Mouse (Mus musculus) stomach, embryonic 14.5 days (tissue): ENCODE data around the gene Rnf213. TPM values are rescaled to one million over a fixed set of nuclear protein-coding genes. Genes with fewer than 3 reads are reported as not detected.
"Not testable (repeated sequence)": the region's sequence is repeated elsewhere in the genome, so short reads cannot be mapped to it uniquely, and the experiment has no call there.

Experiments
- ATAC-seq: fragments of 200-750 bp; cut with Nextera tagmentation; 2 replicates; pipeline ENCODE4 v1.8.0; 2017; ENCODE audit warnings: low read depth, moderate TSS enrichment; ENCODE audit not compliant: insufficient number of reproducible peaks, insufficient read depth, low FRiP score
- H3K27ac ChIP-seq: fragments of 300-500 bp; sonication (generic); 2 replicates; pipeline ENCODE4 v1.5.1; 2014; ENCODE audit warnings: mild to moderate bottlenecking, low read length, moderate library complexity, mixed read lengths
- H3K27me3 ChIP-seq: fragments of 300-500 bp; sonication (generic); 2 replicates; pipeline ENCODE4 v1.6.1; 2014; ENCODE audit warnings: low read length, control low read depth, mixed read lengths; ENCODE audit not compliant: control insufficient read depth, insufficient read depth
- H3K36me3 ChIP-seq: fragments of 300-500 bp; sonication (generic); 2 replicates; pipeline ENCODE4 v1.6.1; 2014; ENCODE audit warnings: mild to moderate bottlenecking, control low read depth, low read length, moderate library complexity, mixed read lengths; ENCODE audit not compliant: control insufficient read depth, insufficient read depth
- H3K4me1 ChIP-seq: fragments of 300-500 bp; sonication (generic); 2 replicates; pipeline ENCODE4 v1.6.1; 2014; ENCODE audit warnings: low read length, control low read depth, mixed read lengths; ENCODE audit not compliant: control insufficient read depth, insufficient read depth
- H3K4me2 ChIP-seq: fragments of 300-500 bp; sonication (generic); replicated peaks from 2 replicates; pipeline ENCODE4 v1.6.1; 2014; ENCODE audit warnings: low read depth, low read length, control low read depth
- H3K4me3 ChIP-seq: fragments of 300-500 bp; sonication (generic); 2 replicates; pipeline ENCODE4 v1.5.1; 2014; ENCODE audit warnings: low read depth, low read length, control low read depth
- H3K9ac ChIP-seq: fragments of 300-500 bp; sonication (generic); replicated peaks from 2 replicates; pipeline ENCODE4 v1.6.1; 2014; ENCODE audit warnings: low read depth, mild to moderate bottlenecking, control low read depth, low read length, moderate library complexity, mixed read lengths
- H3K9me3 ChIP-seq: fragments of 300-500 bp; sonication (generic); 2 replicates; pipeline ENCODE4 v1.6.1; 2016; ENCODE audit warnings: low read depth, low read length, control low read depth; ENCODE audit not compliant: control insufficient read depth
- WGBS: fragments of 180-500 bp; shearing (Covaris S2); extraction: QIAGEN DNeasy Blood & Tissue Kit; methylation state at CpG from one replicate; pipeline ENCODE4 v1.1.7; 2014; 5-methylcytosine and 5-hydroxymethylcytosine counted together
- polyA plus RNA-seq: library from polyadenylated mRNA; unstranded; fragments of >200 nt; fragmentation: Nextera tagmentation; extraction: Ambion mirVana; gene quantifications from 2 replicates; pipeline ENCODE4 v1.2.1, GENCODE M21; 2014

The Rnf213 gene
- polyA plus RNA-seq, 1 experiment from 2014 or later, result 11.1 TPM

DNA sequence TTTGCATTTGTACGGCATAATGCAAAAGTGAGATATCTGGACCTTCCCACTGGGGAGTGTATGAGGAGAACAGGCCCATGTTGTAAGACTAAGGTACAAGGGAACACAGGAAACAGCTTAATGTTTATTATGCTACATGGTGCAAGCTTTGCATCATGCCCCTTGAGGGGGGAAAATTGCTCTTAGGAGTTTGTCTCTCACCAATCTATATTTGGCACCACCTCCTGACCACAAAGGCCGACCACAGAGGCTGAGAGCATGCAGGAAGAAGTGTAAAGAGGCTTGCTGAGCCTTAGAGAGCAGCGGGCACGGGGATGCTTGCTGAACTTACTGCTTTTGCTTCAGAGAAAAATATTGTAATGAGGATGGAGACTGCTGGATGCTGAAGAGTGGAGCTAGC, 8.0 kb upstream of the Rnf213 start:
- no peaks in the 10 kb centered on the region for H3K9me3 ChIP-seq
- no peak overlapping the region for H3K27ac ChIP-seq
- H3K27me3 ChIP-seq, result no peaks in the 10 kb centered on the region
- no peak overlapping the region for H3K4me2 ChIP-seq
- no peaks in the 10 kb centered on the region for H3K36me3 ChIP-seq
- no peak for ATAC-seq
- H3K4me1 ChIP-seq, result peaks cover 5% of the 10 kb centered on the region; the same call in 1 of the 2 replicates
- WGBS, result 82% methylated on average over 4 of the region's 4 CpGs
- H3K9ac ChIP-seq, result no peak overlapping the region
- no peak overlapping the region for H3K4me3 ChIP-seq

DNA sequence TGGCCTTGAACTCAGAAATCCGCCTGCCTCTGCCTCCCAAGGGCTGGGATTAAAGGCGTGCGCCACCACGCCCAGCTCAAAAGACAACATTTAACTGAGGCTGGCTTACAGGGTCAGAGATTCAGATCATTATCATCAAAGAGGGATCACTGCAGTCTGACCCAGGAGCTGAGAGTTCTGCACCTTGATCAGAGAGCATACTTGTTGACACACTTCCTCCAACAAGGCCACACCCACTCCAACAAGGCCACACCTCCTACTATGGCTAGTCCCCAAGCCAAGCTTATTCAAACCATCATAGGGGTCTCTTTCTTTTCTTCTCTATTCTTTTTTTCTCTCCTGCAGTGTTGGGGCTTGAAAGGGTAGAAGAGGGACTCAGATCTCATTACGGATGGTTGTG, 6.6 kb upstream of the Rnf213 start:
- Histone ChIP-seq H3K27ac (no peak overlapping the region), H3K4me1 (peaks cover 8% of the 10 kb centered on the region; the same call in 1 of the 2 replicates), H3K36me3 (no peaks in the 10 kb centered on the region), H3K4me3 (no peak overlapping the region), H3K27me3 (no peaks in the 10 kb centered on the region), H3K9me3 (no peaks in the 10 kb centered on the region), H3K9ac (no peak overlapping the region), H3K4me2 (no peak overlapping the region)
- WGBS, result 94% methylated on average over 5 of the region's 5 CpGs
- ATAC-seq, result no peak

DNA sequence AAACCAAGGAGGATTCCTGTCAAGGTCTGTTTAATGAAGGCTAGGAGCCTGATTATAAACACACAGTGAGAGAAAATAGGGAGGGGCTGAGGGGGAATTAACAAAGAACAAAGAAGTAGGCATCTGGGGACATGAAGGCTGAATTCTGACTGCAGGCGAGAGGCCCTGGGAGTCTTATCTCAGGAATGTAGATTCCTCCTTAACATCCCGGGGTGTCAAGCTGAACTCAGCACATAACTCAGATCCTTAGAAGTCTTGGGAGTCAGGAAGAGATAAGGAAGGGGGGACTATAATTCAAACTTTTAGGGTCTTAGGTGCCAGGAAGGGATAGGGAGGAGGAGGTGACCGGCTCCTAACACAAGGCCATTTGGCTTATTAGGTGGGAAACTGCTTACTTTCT, 5.6 kb upstream of the Rnf213 start:
- H3K9me3 ChIP-seq, H3K4me2 ChIP-seq, H3K4me3 ChIP-seq, H3K36me3 ChIP-seq, ATAC-seq, H3K9ac ChIP-seq, H3K27me3 ChIP-seq, H3K27ac ChIP-seq: not testable (repeated sequence)
- H3K4me1 ChIP-seq, result peaks cover 11% of the 10 kb centered on the region
- WGBS, result 10% methylated on average over 3 of the region's 3 CpGs

DNA sequence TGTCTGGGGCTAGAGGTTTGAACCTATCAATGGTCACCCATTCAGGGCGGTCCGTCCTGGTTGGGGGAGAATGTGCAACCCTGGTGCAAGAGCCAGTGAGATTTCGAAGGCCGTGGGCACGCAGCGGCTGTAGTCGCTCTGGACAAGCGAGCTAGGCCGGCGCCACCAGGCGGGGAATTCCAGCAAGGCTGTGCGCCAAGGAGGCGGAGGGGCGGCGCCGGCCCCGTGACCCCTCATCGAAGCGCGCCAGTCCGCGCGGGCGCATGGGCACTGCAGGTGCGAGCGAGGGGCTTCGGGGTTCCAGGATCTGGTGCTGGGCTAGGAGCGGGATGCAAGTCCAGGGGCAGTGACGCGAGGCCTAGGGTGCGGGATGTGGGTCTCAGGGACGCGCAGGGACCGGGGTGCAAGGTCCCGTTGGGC, 3.0 kb upstream of the Rnf213 start:
- Histone ChIP-seq H3K4me1 (peaks cover 21% of the 10 kb centered on the region), H3K9ac (peak overlapping the region; percentile 37), H3K4me3 (peak overlapping the region; percentile 53), H3K9me3 (no peaks in the 10 kb centered on the region), H3K27ac (peak overlapping the region; percentile 63), H3K4me2 (peak overlapping the region; percentile 91), H3K27me3 (peaks cover 3% of the 10 kb centered on the region; the same call in 1 of the 2 replicates), H3K36me3 (no peaks in the 10 kb centered on the region)
- under 1% methylated on average over 35 of the region's 35 CpGs for WGBS
- peak; percentile 57; the same call in 1 of the 2 replicates for ATAC-seq

DNA sequence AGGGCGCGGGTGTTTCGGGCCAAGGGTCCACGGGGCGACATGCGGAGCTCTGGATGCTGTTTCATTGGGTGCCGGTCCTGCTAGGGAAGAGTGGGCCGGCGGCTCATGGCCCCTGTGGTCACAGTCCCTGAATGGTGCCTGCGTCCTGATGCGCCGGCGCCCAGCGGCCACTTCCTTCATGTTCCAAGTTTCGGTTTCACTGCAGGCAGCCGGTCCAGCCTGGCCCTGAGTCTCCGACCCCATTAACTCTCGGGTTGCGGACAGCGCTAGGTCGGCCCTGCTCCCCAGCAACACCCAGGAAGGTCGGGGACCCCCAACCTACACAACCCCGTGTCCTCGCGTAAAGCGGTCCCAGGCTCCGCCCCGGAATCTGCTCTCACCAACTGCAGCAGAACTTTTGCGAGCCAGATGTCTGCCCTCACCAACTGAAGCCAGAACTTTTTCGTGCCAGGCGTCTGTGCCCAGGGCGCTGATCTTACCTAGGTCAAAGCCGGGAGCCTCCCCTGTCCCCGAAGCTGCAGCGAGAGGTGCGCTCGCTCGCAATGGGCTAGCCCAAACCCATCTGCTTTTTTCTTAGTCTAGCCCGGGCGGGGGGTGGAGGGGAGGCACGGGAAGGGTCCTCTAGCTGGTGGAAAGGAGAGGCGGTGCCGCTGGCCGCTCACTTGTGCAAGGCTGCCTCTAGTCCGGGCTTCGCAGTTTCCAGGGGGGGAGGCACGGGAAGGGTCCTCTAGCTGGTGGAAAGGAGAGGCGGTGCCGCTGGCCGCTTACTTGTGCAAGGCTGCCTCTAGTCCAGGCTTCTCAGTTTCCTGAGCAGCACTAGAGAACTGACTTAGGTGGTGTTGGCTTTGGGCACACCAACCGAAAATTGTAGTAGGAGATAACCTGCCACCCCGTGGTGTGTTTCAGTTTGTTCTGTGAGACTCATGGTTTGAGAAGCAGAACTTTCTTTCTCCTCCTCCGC, 2.3 kb upstream of the Rnf213 start:
- peak; percentile 25; the same call in 1 of the 2 replicates for ATAC-seq
- Histone ChIP-seq H3K4me3 (peak overlapping the region; percentile 53), H3K9ac (peak overlapping the region; percentile 37), H3K36me3 (no peaks in the 10 kb centered on the region), H3K27ac (peak overlapping the region; percentile 63), H3K9me3 (no peaks in the 10 kb centered on the region), H3K27me3 (peaks cover 3% of the 10 kb centered on the region; the same call in 1 of the 2 replicates), H3K4me1 (peaks cover 21% of the 10 kb centered on the region), H3K4me2 (peak overlapping the region; percentile 91)
- 2% methylated on average over 53 of the region's 53 CpGs for WGBS

DNA sequence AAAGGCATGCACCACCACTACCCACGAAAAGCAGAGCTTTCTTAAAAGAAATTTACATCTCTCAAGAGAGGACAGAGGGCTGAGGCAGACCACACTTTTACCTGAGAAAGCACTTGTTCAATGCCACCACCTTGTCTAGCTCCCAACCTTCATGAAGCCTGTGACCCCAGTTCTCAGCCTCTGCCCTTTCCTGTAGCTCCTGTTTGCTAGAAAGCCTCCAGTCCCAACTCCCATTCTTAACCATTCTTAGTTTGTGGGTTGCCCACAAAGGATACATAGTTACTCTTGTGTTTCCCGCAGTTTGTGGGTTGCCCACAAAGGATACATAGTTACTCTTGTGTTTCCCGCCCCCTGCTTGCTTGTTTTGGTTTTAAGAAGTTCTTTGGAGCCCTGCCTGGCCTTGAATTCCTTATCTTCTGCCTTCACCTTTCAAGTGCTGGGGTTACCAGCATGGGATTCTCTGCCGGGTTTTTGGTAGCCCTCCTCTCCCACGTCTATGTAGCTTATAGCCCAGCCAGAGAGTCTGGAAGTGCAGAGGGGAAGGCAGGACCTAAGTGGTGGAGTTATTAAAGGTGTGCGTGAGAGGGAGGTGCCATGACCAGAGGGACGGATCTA, 1.4 kb upstream of the Rnf213 start:
- peaks cover 21% of the 10 kb centered on the region for H3K4me1 ChIP-seq
- WGBS, result 38% methylated on average over 7 of the region's 7 CpGs
- ATAC-seq, result no peak
- H3K9me3 ChIP-seq, result no peaks in the 10 kb centered on the region
- H3K9ac ChIP-seq, result no peak overlapping the region
- 0 out of 2 replicates have a peak overlapping the region, but pooled peaks have one; percentile 6 for H3K27ac ChIP-seq
- no peak overlapping the region for H3K4me3 ChIP-seq
- H3K27me3 ChIP-seq, result peaks cover 3% of the 10 kb centered on the region; the same call in 1 of the 2 replicates
- peak overlapping the region; percentile 91 for H3K4me2 ChIP-seq
- no peaks in the 10 kb centered on the region for H3K36me3 ChIP-seq

DNA sequence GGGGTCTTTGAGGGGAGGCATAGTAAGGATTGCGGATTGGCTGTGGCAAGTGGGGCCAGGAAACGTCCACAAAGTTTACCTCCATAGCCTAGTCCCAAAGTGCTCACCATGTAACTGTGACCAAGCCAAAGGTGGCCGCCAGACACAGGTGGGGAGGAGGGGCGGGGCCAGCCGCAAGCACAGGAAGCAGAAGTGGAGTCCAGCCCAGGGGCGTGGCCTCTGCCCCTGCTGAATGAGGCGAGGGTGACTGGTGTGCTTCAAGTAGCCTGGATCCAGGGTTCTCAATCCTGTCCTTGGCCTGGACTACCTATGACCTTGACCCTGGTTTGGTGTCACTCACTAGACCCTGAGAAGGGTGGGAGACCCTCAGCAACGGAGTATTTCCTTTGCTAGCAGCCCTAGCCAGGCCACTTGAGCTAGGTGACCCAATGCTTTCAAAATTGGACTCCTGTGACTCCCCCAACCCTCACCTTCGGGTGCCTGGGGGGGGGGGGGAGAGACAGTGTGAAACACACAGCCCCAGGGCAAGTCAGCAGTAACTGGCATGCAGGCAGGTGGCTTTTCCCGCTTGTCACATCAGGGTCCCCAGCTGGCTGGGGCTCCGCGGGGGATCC, 792 bp upstream of the Rnf213 start:
- no peaks in the 10 kb centered on the region for H3K9me3 ChIP-seq
- peaks cover 21% of the 10 kb centered on the region for H3K4me1 ChIP-seq
- H3K4me3 ChIP-seq, result peak overlapping the region; percentile 49
- H3K36me3 ChIP-seq, result no peaks in the 10 kb centered on the region
- 16% methylated on average over 12 of the region's 12 CpGs for WGBS
- peak overlapping the region; percentile 76 for H3K4me2 ChIP-seq
- no peak overlapping the region; the same call in 1 of the 2 replicates for H3K27ac ChIP-seq
- peaks cover 3% of the 10 kb centered on the region; the same call in 1 of the 2 replicates for H3K27me3 ChIP-seq
- H3K9ac ChIP-seq, result no peak overlapping the region
- peak; percentile 25; the same call in 1 of the 2 replicates for ATAC-seq

DNA sequence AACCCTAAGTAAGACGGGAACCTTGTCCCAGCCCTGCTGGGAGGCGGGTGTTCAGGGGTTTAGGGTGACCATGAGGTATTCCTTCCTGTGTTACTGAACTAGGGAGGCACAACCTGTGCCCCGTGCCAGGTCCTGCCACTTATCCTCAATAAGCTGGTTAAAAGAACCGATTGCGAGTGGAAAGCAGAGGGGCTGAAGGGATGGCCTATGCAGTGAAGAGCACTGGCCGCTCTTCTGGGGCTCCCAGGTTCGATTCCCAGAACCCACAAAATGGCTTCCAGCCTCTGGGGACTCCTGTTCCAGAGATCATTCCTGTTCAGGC, 544 bp downstream of the Rnf213 start:
- WGBS, result 31% methylated on average over 7 of the region's 7 CpGs
- Histone ChIP-seq H3K9me3 (no peaks in the 10 kb centered on the region), H3K36me3 (no peaks in the 10 kb centered on the region), H3K4me1 (peaks cover 21% of the 10 kb centered on the region), H3K27me3 (peaks cover 3% of the 10 kb centered on the region; the same call in 1 of the 2 replicates), H3K4me3 (peak overlapping the region; percentile 49), H3K4me2 (peak overlapping the region; percentile 76), H3K27ac (peak overlapping the region; percentile 29; the same call in 1 of the 2 replicates), H3K9ac (0 out of 2 replicates have a peak overlapping the region, but pooled peaks have one; percentile 15)
- no peak for ATAC-seq
